ENCODE assay signal across 8 mouse cellular contexts in genomic region chr5:141243253-141243965, GRCm38 (mm10). TPM values are rescaled to one million over a fixed set of nuclear protein-coding genes. Genes with fewer than 3 reads are reported as not detected.
DNase-seq lines count a peak whose midpoint lies in the region; ATAC-seq lines count a peak whose summit lies in the region.

No protein-coding gene starts in this region.

- no peak overlapping the region for H3K9ac ChIP-seq in hindbrain, embryonic 11.5 days (ENCODE audit: low read depth, low read length)
- no peak overlapping the region for H3K9ac ChIP-seq in liver, embryonic 13.5 days
- H3K9ac ChIP-seq in stomach, embryonic 14.5 days (replicated peaks; ENCODE audit: low read depth, low read length) = peak overlapping the region; percentile 28; the same call in 1 of the 2 replicates

- 4% methylated on average over 33 of the region's 33 CpGs for WGBS in hindbrain, embryonic 11.5 days
- 3% methylated on average over 33 of the region's 33 CpGs for WGBS in liver, embryonic 13.5 days (ENCODE audit: insufficient replicate concordance)
- WGBS in stomach, embryonic 14.5 days = 4% methylated on average over 33 of the region's 33 CpGs

- peaks cover 9% of the 10 kb centered on the region; the same call in 1 of the 2 replicates for H3K4me1 ChIP-seq in hindbrain, embryonic 11.5 days (replicated peaks; ENCODE audit: control insufficient read depth, insufficient read depth, low read length)
- H3K4me1 ChIP-seq in liver, embryonic 13.5 days (replicated peaks) = peaks cover 13% of the 10 kb centered on the region
- H3K4me1 ChIP-seq in stomach, embryonic 14.5 days (ENCODE audit: control insufficient read depth, insufficient read depth, low read length) = peaks cover 18% of the 10 kb centered on the region

- ATAC-seq in hindbrain, embryonic 11.5 days (ENCODE audit: low FRiP score) = no peak
- no peak for ATAC-seq in liver, embryonic 13.5 days (ENCODE audit: low read depth)
- ATAC-seq in stomach, embryonic 14.5 days (ENCODE audit: insufficient number of reproducible peaks, insufficient read depth, low FRiP score, low read depth) = no peak

- no peaks in the 10 kb centered on the region for H3K9me3 ChIP-seq in hindbrain, embryonic 11.5 days (ENCODE audit: control insufficient read depth, low read length)
- H3K9me3 ChIP-seq in liver, embryonic 13.5 days (replicated peaks) = no peaks in the 10 kb centered on the region
- H3K9me3 ChIP-seq in stomach, embryonic 14.5 days (ENCODE audit: control insufficient read depth, low read depth, low read length) = no peaks in the 10 kb centered on the region

- DNase-seq in thymus, postnatal 4 days = peak; percentile 25
- DNase-seq in thymus, postnatal 0 days (ENCODE audit: low spot score) = no peak
- peak; percentile 48 for DNase-seq in embryo, embryonic 9.5 days (ENCODE audit: extremely low spot score)
- DNase-seq in hindbrain, embryonic 11.5 days (ENCODE audit: low spot score) = peak; percentile 53
- DNase-seq in liver, embryonic 13.5 days = no peak
- no peak for DNase-seq in spleen, postnatal 36 days (ENCODE audit: low spot score in 2 of 2)
- DNase-seq in spleen, postnatal 10 days (ENCODE audit: low spot score in 2 of 2) = no peak

- no peak overlapping the region for H3K27ac ChIP-seq in hindbrain, embryonic 11.5 days (ENCODE audit: low read depth, low read length)
- no peak overlapping the region for H3K27ac ChIP-seq in liver, embryonic 13.5 days
- no peak overlapping the region for H3K27ac ChIP-seq in stomach, embryonic 14.5 days (ENCODE audit: low read length)

- no peaks in the 10 kb centered on the region for H3K36me3 ChIP-seq in hindbrain, embryonic 11.5 days (ENCODE audit: control insufficient read depth, insufficient read depth, low read length)
- no peaks in the 10 kb centered on the region for H3K36me3 ChIP-seq in liver, embryonic 13.5 days
- no peaks in the 10 kb centered on the region for H3K36me3 ChIP-seq in stomach, embryonic 14.5 days (ENCODE audit: control insufficient read depth, insufficient read depth, low read length)

- peaks cover 20% of the 10 kb centered on the region for H3K27me3 ChIP-seq in hindbrain, embryonic 11.5 days (ENCODE audit: control insufficient read depth, insufficient read depth, low read length)
- H3K27me3 ChIP-seq in liver, embryonic 13.5 days = peaks cover 67% of the 10 kb centered on the region
- H3K27me3 ChIP-seq in stomach, embryonic 14.5 days (ENCODE audit: control insufficient read depth, insufficient read depth, low read length) = 0 out of 2 replicates have a peak, but pooled peaks cover 2% of the 10 kb centered on the region

- H3K4me2 ChIP-seq in hindbrain, embryonic 11.5 days (replicated peaks; ENCODE audit: low read depth, low read length) = peak overlapping the region; percentile 97
- peak overlapping the region; percentile 47 for H3K4me2 ChIP-seq in liver, embryonic 13.5 days
- H3K4me2 ChIP-seq in stomach, embryonic 14.5 days (replicated peaks; ENCODE audit: low read depth, low read length) = peak overlapping the region; percentile 92

- H3K4me3 ChIP-seq in hindbrain, embryonic 11.5 days (ENCODE audit: low read depth, low read length) = peak overlapping the region; percentile 32
- peak overlapping the region; percentile 30 for H3K4me3 ChIP-seq in liver, embryonic 13.5 days (replicated peaks)
- H3K4me3 ChIP-seq in stomach, embryonic 14.5 days (ENCODE audit: low read depth, low read length) = peak overlapping the region; percentile 74

RNA-seq across cellular contexts. Expression of gene Sdk1, which starts 2.1 kb away (rescaled TPM):
- 0.51 and 0.55 TPM in 2 replicates for polyA plus RNA-seq in thymus, postnatal 0 days (2015; fragmentation: Nextera tagmentation; extraction: Ambion mirVana)
- 1.1 and 1.5 TPM in 2 replicates for polyA plus RNA-seq in hindbrain, embryonic 11.5 days (2014; fragmentation: Nextera tagmentation; extraction: Ambion mirVana)
- 0.10 and 0.14 TPM in 2 replicates for polyA plus RNA-seq in liver, embryonic 13.5 days (2015; fragmentation: Nextera tagmentation; extraction: Ambion mirVana)
- polyA plus RNA-seq in stomach, embryonic 14.5 days (2014; fragmentation: Nextera tagmentation; extraction: Ambion mirVana) = 4.6 and 5.6 TPM in 2 replicates

Comparison
In these comparisons a context has a peak if more than half of its experiments do, and no peak if none do; other contexts are left out.
1. DNase-seq: peak in thymus, postnatal 4 days (single experiment), embryo, embryonic 9.5 days (single experiment) and hindbrain, embryonic 11.5 days (single experiment); none in thymus, postnatal 0 days (single experiment), liver, embryonic 13.5 days (single experiment), spleen, postnatal 36 days (0 of 2) and spleen, postnatal 10 days (0 of 2).
2. H3K4me2 ChIP-seq: peak in every context shown above with its lines; median percentile 97 in hindbrain, embryonic 11.5 days; 92 in stomach, embryonic 14.5 days; 47 in liver, embryonic 13.5 days.
3. Peak in every context shown above with its lines, with median percentiles within 50 percentile points of each other: H3K4me3 ChIP-seq.